Mouse (Mus musculus) frontal cortex, postnatal 36 days (tissue): ENCODE measurements around the gene Rec8.
A peak's percentile ranks its signal among the peaks of the same experiment; 100 is the strongest.

Experiments used
- DNase-seq, 2 experiments: peaks; one replicate each; pipeline ENCODE4 v3.0.0; 2022; ENCODE audit warnings: low spot score in 2 of 2

Gene Rec8

GRCm38 (mm10) chr14:55617822-55618221 lies at the start of gene Rec8:
TSS of gene Rec8 (plus strand) at chr14:55618037.
- no peak for DNase-seq

- no peak for DNase-seq
These were observed 47.2 kb upstream of the Rec8 start for GRCm38 (mm10) chr14:55570588-55570987.

- no peak for DNase-seq
These were observed 46.1 kb upstream of the Rec8 start for GRCm38 (mm10) chr14:55571760-55572159.

- DNase-seq: no peak
These were observed 42.5 kb upstream of the Rec8 start, which contains the start of gene Fitm1 for GRCm38 (mm10) chr14:55575302-55575701. TSS of gene Fitm1 (plus strand) at chr14:55575617.

GRCm38 (mm10) chr14:55575711-55576110 lies 42.1 kb upstream of the Rec8 start:
- DNase-seq: no peak

- DNase-seq: no peak
These were observed 41.5 kb upstream of the Rec8 start for GRCm38 (mm10) chr14:55576376-55576775.

- DNase-seq: peak; percentile 62 to 69
These were observed 39.8 kb upstream of the Rec8 start, which contains the start of gene Psme1 for GRCm38 (mm10) chr14:55577871-55578667. TSS of gene Psme1 (plus strand) at chr14:55578123.

GRCm38 (mm10) chr14:55578668-55579269 lies 39.1 kb upstream of the Rec8 start:
- peak in 1 of 2 experiments; percentile 24 for DNase-seq

- no peak for DNase-seq
These were observed 38.0 kb upstream of the Rec8 start for GRCm38 (mm10) chr14:55579511-55580496.

GRCm38 (mm10) chr14:55580731-55581130 lies 37.1 kb upstream of the Rec8 start:
- no peak for DNase-seq

- no peak for DNase-seq
These were observed 35.7 kb upstream of the Rec8 start for GRCm38 (mm10) chr14:55581981-55582681.

- no peak for DNase-seq
These were observed 33.5 kb upstream of the Rec8 start for GRCm38 (mm10) chr14:55584303-55584701.

- DNase-seq: peak; percentile 64 to 67
These were observed 32.9 kb upstream of the Rec8 start, which contains the start of gene Emc9 for GRCm38 (mm10) chr14:55584702-55585565. TSS of gene Emc9 (minus strand) at chr14:55585302.

GRCm38 (mm10) chr14:55585566-55585960 lies 32.3 kb upstream of the Rec8 start:
- no peak for DNase-seq

GRCm38 (mm10) chr14:55586149-55586548 lies 31.7 kb upstream of the Rec8 start:
- no peak for DNase-seq

GRCm38 (mm10) chr14:55589271-55589670 lies 28.6 kb upstream of the Rec8 start:
- DNase-seq: no peak

GRCm38 (mm10) chr14:55589771-55590448 lies 27.9 kb upstream of the Rec8 start:
- no peak for DNase-seq

- peak; percentile 90 to 93 for DNase-seq
These were observed 27.0 kb upstream of the Rec8 start, which contains the start of gene Psme2 for GRCm38 (mm10) chr14:55590748-55591330. TSS of gene Psme2 (minus strand) at chr14:55591113.

- peak; percentile 93 to 96 for DNase-seq
These were observed 26.4 kb upstream of the Rec8 start, which contains the start of gene Rnf31 for GRCm38 (mm10) chr14:55591331-55591891. TSS of gene Rnf31 (plus strand) at chr14:55591708.
